Mouse (Mus musculus): ENCODE measurements at regions not wholly inside any gene's neighbourhood (a gene's known extent, or its start where the extent isn't known, plus 50 kb on each side); places are given as distances from the start of the nearest gene placed in this dataset.

DNA sequence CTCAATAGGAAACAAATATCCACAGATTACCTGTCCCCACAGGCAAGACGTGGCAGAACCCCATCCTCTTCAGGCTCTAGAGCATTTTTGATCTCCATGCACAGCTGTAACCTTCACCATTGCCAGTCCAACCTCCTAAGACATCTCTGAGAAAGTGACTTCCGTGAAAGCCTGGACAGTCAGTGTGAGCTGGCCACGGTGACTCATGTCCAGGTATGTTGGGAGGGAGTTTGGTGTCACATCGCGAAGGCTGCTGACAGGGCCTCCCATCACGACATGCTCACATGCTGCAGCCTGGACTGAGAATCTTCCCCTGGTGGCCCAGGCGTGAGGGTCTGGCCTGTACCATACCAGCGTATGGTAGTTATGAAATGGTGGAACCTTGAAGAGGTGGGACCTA lies 449.0 kb upstream of the Jarid2 start:
- no peak for TF ChIP-seq CTCF (IDR thresholded peaks at IDR 0.05; ENCODE audit: borderline replicate concordance, insufficient read depth, low read depth, low read length)
- TF ChIP-seq POLR2A (IDR thresholded peaks at IDR 0.05; ENCODE audit: borderline replicate concordance, insufficient read depth, low read length): no peak

Measured in cerebellum, adult 2 months (tissue).